Mouse (Mus musculus): ENCODE data around the gene Zfp146. TPM values are rescaled to one million over a fixed set of nuclear protein-coding genes. Genes with fewer than 3 reads are reported as not detected.
"Not testable (repeated sequence)": the region's sequence is repeated elsewhere in the genome, so short reads cannot be mapped to it uniquely, and the experiment has no call there.

The Zfp146 gene
- polyA plus RNA-seq (2014; fragmentation: Nextera tagmentation; extraction: Ambion mirVana), result 6.6 and 10.4 TPM in 2 replicates

- H3K4me2 ChIP-seq, result peak within 1 kb of the TSS; percentile 80
- WGBS (ENCODE audit: insufficient replicate concordance), result under 1% methylated on average over 36 of the region's 36 CpGs
- peaks cover 9% of the 10 kb centered on the region for H3K4me1 ChIP-seq (ENCODE audit: control insufficient read depth, insufficient read depth, low read length)
- ATAC-seq (replicated peaks; ENCODE audit: insufficient number of reproducible peaks, low FRiP score, low TSS enrichment), result peak; percentile 96
- peak within 1 kb of the TSS; percentile 86 for H3K27ac ChIP-seq (ENCODE audit: low read depth, low read length)
- peak within 1 kb of the TSS; percentile 98 for H3K9ac ChIP-seq (ENCODE audit: low read depth, low read length)
- peaks cover 15% of the 10 kb centered on the region for H3K36me3 ChIP-seq (ENCODE audit: control insufficient read depth, insufficient read depth, low read length)
- H3K9me3 ChIP-seq (replicated peaks; ENCODE audit: control insufficient read depth, low read length), result 0 out of 2 replicates have a peak, but pooled peaks cover 2% of the 10 kb centered on the region
- H3K4me3 ChIP-seq (ENCODE audit: low read depth, low read length), result peak within 1 kb of the TSS; percentile 74
- H3K27me3 ChIP-seq (ENCODE audit: control insufficient read depth, insufficient read depth, low read length), result no peaks in the 10 kb centered on the region
Observed at GRCm38 (mm10) chr7:30169583-30170282, at the start of gene Zfp146. Gene Zfp146, minus strand, starts transcription at chr7:30169750.

- 64% methylated on average over 2 of the region's 2 CpGs for WGBS (ENCODE audit: insufficient replicate concordance)
- Histone ChIP-seq H3K4me1 (ENCODE audit: control insufficient read depth, insufficient read depth, low read length) (peaks cover 5% of the 10 kb centered on the region; the same call in 1 of the 2 replicates), H3K9me3 (replicated peaks; ENCODE audit: control insufficient read depth, low read length) (no peaks in the 10 kb centered on the region), H3K4me2 (no peak overlapping the region; the same call in 1 of the 2 replicates), H3K27ac (ENCODE audit: low read depth, low read length) (no peak overlapping the region), H3K27me3 (ENCODE audit: control insufficient read depth, insufficient read depth, low read length) (no peaks in the 10 kb centered on the region), H3K4me3 (ENCODE audit: low read depth, low read length) (no peak overlapping the region), H3K9ac (ENCODE audit: low read depth, low read length) (no peak overlapping the region), H3K36me3 (ENCODE audit: control insufficient read depth, insufficient read depth, low read length) (no peaks in the 10 kb centered on the region)
- ATAC-seq (replicated peaks; ENCODE audit: insufficient number of reproducible peaks, low FRiP score, low TSS enrichment), result no peak
Observed at GRCm38 (mm10) chr7:30217277-30217676, 47.7 kb upstream of the Zfp146 start.

GRCm38 (mm10) chr7:30216723-30217151, 47.2 kb upstream of the Zfp146 start:
- peak; percentile 66; the same call in 1 of the 2 replicates for ATAC-seq (replicated peaks; ENCODE audit: insufficient number of reproducible peaks, low FRiP score, low TSS enrichment)
- peaks cover 5% of the 10 kb centered on the region; the same call in 1 of the 2 replicates for H3K4me1 ChIP-seq (ENCODE audit: control insufficient read depth, insufficient read depth, low read length)
- H3K9ac ChIP-seq (ENCODE audit: low read depth, low read length), result 0 out of 2 replicates have a peak overlapping the region, but pooled peaks have one; percentile 22
- WGBS (ENCODE audit: insufficient replicate concordance), result 1% methylated on average over 16 of the region's 16 CpGs
- H3K4me2 ChIP-seq, result peak overlapping the region; percentile 58
- peak overlapping the region; percentile 18; the same call in 1 of the 2 replicates for H3K4me3 ChIP-seq (ENCODE audit: low read depth, low read length)
- H3K27ac ChIP-seq (ENCODE audit: low read depth, low read length), result no peak overlapping the region
- no peaks in the 10 kb centered on the region for H3K27me3 ChIP-seq (ENCODE audit: control insufficient read depth, insufficient read depth, low read length)
- H3K9me3 ChIP-seq (replicated peaks; ENCODE audit: control insufficient read depth, low read length), result no peaks in the 10 kb centered on the region
- H3K36me3 ChIP-seq (ENCODE audit: control insufficient read depth, insufficient read depth, low read length), result no peaks in the 10 kb centered on the region

- no peak overlapping the region for H3K27ac ChIP-seq (ENCODE audit: low read depth, low read length)
- no peaks in the 10 kb centered on the region for H3K9me3 ChIP-seq (replicated peaks; ENCODE audit: control insufficient read depth, low read length)
- no peaks in the 10 kb centered on the region for H3K27me3 ChIP-seq (ENCODE audit: control insufficient read depth, insufficient read depth, low read length)
- no peak for ATAC-seq (replicated peaks; ENCODE audit: insufficient number of reproducible peaks, low FRiP score, low TSS enrichment)
- H3K9ac ChIP-seq (ENCODE audit: low read depth, low read length), result no peak overlapping the region
- H3K4me2 ChIP-seq, result no peak overlapping the region
- H3K4me3 ChIP-seq (ENCODE audit: low read depth, low read length), result no peak overlapping the region
- no peaks in the 10 kb centered on the region for H3K36me3 ChIP-seq (ENCODE audit: control insufficient read depth, insufficient read depth, low read length)
- WGBS (ENCODE audit: insufficient replicate concordance), result 79% methylated on average over 3 of the region's 3 CpGs
- H3K4me1 ChIP-seq (ENCODE audit: control insufficient read depth, insufficient read depth, low read length), result peaks cover 5% of the 10 kb centered on the region; the same call in 1 of the 2 replicates
Observed at GRCm38 (mm10) chr7:30215875-30216274, 46.3 kb upstream of the Zfp146 start.

- Histone ChIP-seq H3K4me1 (ENCODE audit: control insufficient read depth, insufficient read depth, low read length) (no peaks in the 10 kb centered on the region), H3K4me3 (ENCODE audit: low read depth, low read length) (no peak overlapping the region), H3K27me3 (ENCODE audit: control insufficient read depth, insufficient read depth, low read length) (no peaks in the 10 kb centered on the region), H3K36me3 (ENCODE audit: control insufficient read depth, insufficient read depth, low read length) (no peaks in the 10 kb centered on the region), H3K9me3 (replicated peaks; ENCODE audit: control insufficient read depth, low read length) (no peaks in the 10 kb centered on the region), H3K9ac (ENCODE audit: low read depth, low read length) (no peak overlapping the region), H3K4me2 (no peak overlapping the region), H3K27ac (ENCODE audit: low read depth, low read length) (no peak overlapping the region)
- no peak for ATAC-seq (replicated peaks; ENCODE audit: insufficient number of reproducible peaks, low FRiP score, low TSS enrichment)
- WGBS (ENCODE audit: insufficient replicate concordance), result 90% methylated on average over 3 of the region's 3 CpGs
Observed at GRCm38 (mm10) chr7:30213881-30214280, 44.3 kb upstream of the Zfp146 start.

- H3K9ac ChIP-seq (ENCODE audit: low read depth, low read length), result no peak overlapping the region
- no peaks in the 10 kb centered on the region for H3K4me1 ChIP-seq (ENCODE audit: control insufficient read depth, insufficient read depth, low read length)
- no peak for ATAC-seq (replicated peaks; ENCODE audit: insufficient number of reproducible peaks, low FRiP score, low TSS enrichment)
- no peak overlapping the region for H3K4me3 ChIP-seq (ENCODE audit: low read depth, low read length)
- no peaks in the 10 kb centered on the region for H3K9me3 ChIP-seq (replicated peaks; ENCODE audit: control insufficient read depth, low read length)
- 27% methylated on average over 4 of the region's 4 CpGs for WGBS (ENCODE audit: insufficient replicate concordance)
- H3K27ac ChIP-seq (ENCODE audit: low read depth, low read length), result no peak overlapping the region
- H3K27me3 ChIP-seq (ENCODE audit: control insufficient read depth, insufficient read depth, low read length), result no peaks in the 10 kb centered on the region
- no peaks in the 10 kb centered on the region for H3K36me3 ChIP-seq (ENCODE audit: control insufficient read depth, insufficient read depth, low read length)
- H3K4me2 ChIP-seq, result no peak overlapping the region
Observed at GRCm38 (mm10) chr7:30211025-30211424, 41.5 kb upstream of the Zfp146 start.

- 53% methylated on average over 5 of the region's 5 CpGs for WGBS (ENCODE audit: insufficient replicate concordance)
- not testable (repeated sequence) for H3K9me3 ChIP-seq (replicated peaks; ENCODE audit: control insufficient read depth, low read length); H3K9ac ChIP-seq (ENCODE audit: low read depth, low read length); H3K36me3 ChIP-seq (ENCODE audit: control insufficient read depth, insufficient read depth, low read length); H3K4me1 ChIP-seq (ENCODE audit: control insufficient read depth, insufficient read depth, low read length); H3K27me3 ChIP-seq (ENCODE audit: control insufficient read depth, insufficient read depth, low read length); H3K4me3 ChIP-seq (ENCODE audit: low read depth, low read length); H3K27ac ChIP-seq (ENCODE audit: low read depth, low read length); H3K4me2 ChIP-seq; ATAC-seq (replicated peaks; ENCODE audit: insufficient number of reproducible peaks, low FRiP score, low TSS enrichment)
Observed at GRCm38 (mm10) chr7:30206364-30206763, 36.8 kb upstream of the Zfp146 start.

GRCm38 (mm10) chr7:30205383-30205782, 35.8 kb upstream of the Zfp146 start:
- Histone ChIP-seq H3K36me3 (ENCODE audit: control insufficient read depth, insufficient read depth, low read length) (no peaks in the 10 kb centered on the region), H3K27ac (ENCODE audit: low read depth, low read length) (no peak overlapping the region), H3K27me3 (ENCODE audit: control insufficient read depth, insufficient read depth, low read length) (no peaks in the 10 kb centered on the region), H3K9ac (ENCODE audit: low read depth, low read length) (no peak overlapping the region), H3K9me3 (replicated peaks; ENCODE audit: control insufficient read depth, low read length) (no peaks in the 10 kb centered on the region), H3K4me3 (ENCODE audit: low read depth, low read length) (no peak overlapping the region), H3K4me1 (ENCODE audit: control insufficient read depth, insufficient read depth, low read length) (0 out of 2 replicates have a peak, but pooled peaks cover 3% of the 10 kb centered on the region), H3K4me2 (no peak overlapping the region)
- 5% methylated on average over 2 of the region's 2 CpGs for WGBS (ENCODE audit: insufficient replicate concordance)
- ATAC-seq (replicated peaks; ENCODE audit: insufficient number of reproducible peaks, low FRiP score, low TSS enrichment), result no peak

All from heart, embryonic 11.5 days (tissue).